Mouse (Mus musculus) bone marrow macrophage, adult 2 months (primary cell): ENCODE results near the gene Plekha7.

Source experiments
- CTCF ChIP-seq: IDR thresholded peaks from 2 replicates; pipeline ENCODE4 v1.5.1; 2012; ENCODE audit warnings: low read depth, mild to moderate bottlenecking, low read length, moderate library complexity
- POLR2A ChIP-seq: IDR thresholded peaks from 2 replicates; pipeline ENCODE4 v1.6.1; 2012; ENCODE audit warnings: mild to moderate bottlenecking, low read depth, low read length, borderline replicate concordance

DNA sequence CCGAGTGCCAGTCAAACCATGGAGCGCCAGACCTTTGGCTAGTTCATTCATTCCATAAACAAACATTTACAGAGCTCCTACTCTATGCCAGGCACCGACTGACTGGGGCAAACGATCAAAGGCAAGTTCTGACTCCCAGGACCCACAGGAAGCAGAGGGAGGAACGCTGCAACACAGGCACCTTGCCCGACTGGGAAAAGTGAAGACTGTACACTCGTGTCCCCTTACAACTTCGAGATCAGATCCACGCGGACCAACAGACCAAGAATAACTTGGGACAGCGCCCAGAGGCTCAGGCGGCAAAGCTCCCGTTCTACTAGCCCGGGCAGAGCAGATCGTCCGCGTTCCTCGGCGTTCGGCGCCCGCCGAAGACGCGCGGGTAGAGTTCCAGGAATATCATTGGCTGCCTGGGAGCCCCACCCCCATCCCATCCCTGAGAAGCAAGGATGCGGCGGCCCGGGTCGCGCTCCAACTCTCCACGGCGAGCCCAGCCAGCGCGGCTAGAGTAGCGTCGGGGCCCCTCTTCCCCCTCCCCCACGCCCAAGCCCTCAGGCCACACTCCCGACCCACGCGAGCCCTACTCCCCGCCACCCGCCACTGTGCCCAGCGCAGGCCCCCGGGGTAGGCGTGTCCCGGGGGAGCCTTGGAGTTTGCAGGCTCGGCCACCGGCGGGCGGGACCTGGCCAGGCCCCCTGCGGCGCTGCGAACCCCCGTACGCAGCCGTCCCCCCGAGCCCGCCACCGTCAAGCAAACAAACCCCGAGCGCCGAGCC is 891 bp downstream of the Plekha7 start:
- TF ChIP-seq CTCF (no peak), POLR2A (no peak)
